Mouse (Mus musculus) layer of hippocampus, postnatal 10 days (tissue): ENCODE measurements around the gene Pcna. TPM values are rescaled to one million over a fixed set of nuclear protein-coding genes. Genes with fewer than 3 reads are reported as not detected.

Experiments used
- DNase-seq, 2 experiments: peaks; one replicate each; pipeline ENCODE4 v3.0.0; 2021; ENCODE audit warnings: low spot score in 2 of 2
- total RNA-seq, 2 experiments: library from RNA; stranded (reverse); gene quantifications; 2 replicates each; pipeline ENCODE4 v1.2.3; 2021

The Pcna gene
- total RNA-seq, 2 experiments from 2014 or later: 55.0 to 59.2 TPM

DNA sequence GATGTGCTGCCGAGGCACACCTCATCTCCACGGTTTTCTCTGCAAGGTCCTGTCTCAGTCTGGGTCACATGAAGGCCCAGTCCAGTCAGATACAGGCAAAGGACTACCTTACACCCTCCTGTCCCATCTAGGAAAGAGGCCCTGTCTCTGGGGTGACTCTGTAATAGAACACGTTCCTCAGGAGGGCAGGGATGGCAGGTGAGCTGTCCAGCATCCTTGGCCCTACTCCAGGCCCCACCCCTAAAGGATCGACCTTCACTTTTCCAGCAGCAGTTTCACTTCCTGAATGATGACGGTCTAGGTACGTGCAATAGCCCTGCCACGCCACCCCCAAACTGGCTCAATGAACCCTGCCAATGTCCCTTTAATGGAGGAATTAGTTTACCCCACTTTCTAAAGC is 17.1 kb downstream of the Pcna start:
- no peak for DNase-seq

DNA sequence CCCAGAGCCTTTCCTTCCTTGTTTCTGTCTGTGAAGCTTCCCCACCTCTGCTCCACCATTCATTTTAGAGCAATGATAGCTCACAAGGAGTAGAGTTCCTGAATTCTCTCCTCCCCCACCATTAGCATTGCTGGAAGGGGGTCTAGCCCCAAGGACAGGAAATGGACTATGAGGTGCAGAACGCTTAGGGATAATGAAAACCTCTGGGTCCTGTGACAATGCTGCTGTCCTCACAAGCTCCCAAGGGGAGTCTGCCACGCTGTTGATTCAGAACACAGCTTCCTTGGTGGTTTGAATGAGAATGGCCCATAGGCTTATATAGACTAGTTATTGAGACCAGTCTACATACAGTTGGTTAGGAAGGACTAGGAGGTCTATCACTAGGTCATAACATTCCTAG is 17.8 kb downstream of the Pcna start:
- no peak for DNase-seq

- no peak for DNase-seq
These were observed 18.9 kb downstream of the Pcna start for GRCm38 (mm10) chr2:132233985-132234765.

GRCm38 (mm10) chr2:132232413-132232945 is 20.6 kb downstream of the Pcna start:
- no peak for DNase-seq

DNA sequence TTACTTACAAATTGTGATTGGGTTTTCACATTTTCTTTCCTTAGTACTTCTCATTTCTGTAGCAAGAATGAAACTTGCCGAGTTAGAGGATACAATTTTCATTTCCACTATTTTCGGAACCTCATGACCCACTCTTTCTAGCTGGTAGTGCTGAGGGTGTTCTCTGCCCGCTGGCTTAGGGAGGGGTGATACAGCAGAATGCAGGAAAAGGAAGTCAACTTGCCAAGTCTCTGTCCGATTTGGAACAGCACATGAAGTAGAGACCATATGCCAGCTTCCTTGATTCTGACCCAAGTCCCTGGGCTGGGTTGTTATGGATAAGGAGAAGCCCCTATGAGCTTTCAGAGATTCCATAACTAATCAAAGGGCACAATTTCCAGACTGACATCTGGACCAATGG is 28.8 kb downstream of the Pcna start:
- DNase-seq: no peak

GRCm38 (mm10) chr2:132221611-132222073 is 31.5 kb downstream of the Pcna start:
- no peak for DNase-seq

GRCm38 (mm10) chr2:132211995-132212656 is 41.0 kb downstream of the Pcna start:
- DNase-seq: no peak

GRCm38 (mm10) chr2:132210806-132211312 is 42.3 kb downstream of the Pcna start:
- no peak for DNase-seq

GRCm38 (mm10) chr2:132208246-132208881 is 44.8 kb downstream of the Pcna start:
- DNase-seq: no peak

- no peak for DNase-seq
These were observed 46.7 kb downstream of the Pcna start for GRCm38 (mm10) chr2:132206316-132206881.

DNA sequence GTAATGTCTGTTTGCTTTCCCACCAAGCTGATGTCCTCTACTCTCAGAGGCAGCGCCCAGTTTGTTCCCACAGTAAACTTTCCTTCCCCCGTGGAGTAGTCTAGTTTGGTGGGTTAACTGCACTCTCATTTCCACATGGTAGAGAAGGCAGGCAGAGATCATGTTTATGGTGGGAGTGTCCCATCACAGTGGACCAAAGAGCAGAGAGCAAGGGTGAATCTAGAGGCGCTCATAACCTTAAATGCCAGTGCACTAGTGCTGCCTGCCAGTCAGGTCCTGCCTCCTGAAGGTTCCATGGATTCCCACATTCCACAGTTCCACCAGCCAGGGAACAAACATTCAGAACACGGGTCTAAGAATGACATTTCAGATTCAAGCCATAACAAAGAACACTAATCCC is 47.6 kb downstream of the Pcna start:
- no peak for DNase-seq

DNA sequence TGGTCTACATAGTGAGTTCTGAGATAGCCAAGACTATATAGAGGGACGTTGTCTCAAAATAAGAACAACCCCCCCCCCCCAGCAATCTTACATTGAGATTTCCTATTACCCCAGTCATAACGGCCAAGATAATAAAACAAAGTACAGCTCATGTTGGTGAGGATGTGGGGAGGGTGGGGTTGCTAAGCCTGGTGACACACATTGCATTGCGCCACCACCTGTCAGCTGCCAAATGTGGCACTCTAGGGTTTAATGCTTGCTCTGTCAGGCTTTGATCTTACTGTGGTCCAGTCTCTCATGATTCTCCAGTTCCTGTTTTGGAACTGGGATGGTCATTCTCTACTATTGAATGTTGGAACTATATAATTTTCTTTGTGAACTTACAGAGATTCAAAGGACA is 49.3 kb downstream of the Pcna start:
- DNase-seq: no peak

DNA sequence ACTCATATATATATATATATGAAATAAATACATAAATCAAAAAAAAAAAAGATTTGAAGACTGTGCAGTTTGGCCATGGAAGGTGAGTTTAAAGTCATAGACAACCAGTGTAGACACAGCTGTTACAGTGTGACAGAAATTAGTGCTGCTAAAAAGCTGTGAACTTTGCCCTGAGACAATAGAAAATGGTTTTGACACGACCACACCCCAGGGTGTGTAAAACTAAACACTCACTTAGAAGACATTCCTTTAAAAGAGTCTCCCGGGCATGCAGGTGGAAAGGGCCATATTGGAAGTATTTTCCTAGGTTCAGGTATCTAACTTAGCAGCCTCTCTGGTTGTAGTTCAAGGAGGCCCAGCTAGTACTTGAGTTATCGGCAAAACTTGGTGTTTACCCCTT is 49.9 kb downstream of the Pcna start:
- no peak for DNase-seq

Other genes starting within 250 kb of the Pcna start
- gene Rassf2, start 223.1 kb downstream of the Pcna start, total RNA-seq: 10 to 100 TPM; 37.4 to 39.8 TPM
- 10 to 100 TPM; 78.4 to 79.9 TPM for gene Slc23a2, start 108.2 kb downstream of the Pcna start, total RNA-seq
- gene Tmem230, start 5.5 kb downstream of the Pcna start, total RNA-seq: 10 to 100 TPM; 24.1 to 26.0 TPM
- gene Cds2, start 9.8 kb upstream of the Pcna start, total RNA-seq: 100 to 1,000 TPM; 165 to 168 TPM
- gene Prokr2, start 132.1 kb upstream of the Pcna start, total RNA-seq: 1 to 10 TPM; 6.6 to 7.4 TPM